Mouse (Mus musculus) right cerebral cortex, postnatal 25 days (tissue): ENCODE results near the gene Sirpb1a.
"Not testable (repeated sequence)": the region's sequence is repeated elsewhere in the genome, so short reads cannot be mapped to it uniquely, and the experiment has no call there.

Experiments
- DNase-seq: peaks from one replicate; pipeline ENCODE4 v3.0.0; 2022

The Sirpb1a gene

GRCm38 (mm10) chr3:15426447-15426846 is at the start of gene Sirpb1a:
Sirpb1a (minus strand) TSS chr3:15426520.
- DNase-seq = not testable (repeated sequence)

DNA sequence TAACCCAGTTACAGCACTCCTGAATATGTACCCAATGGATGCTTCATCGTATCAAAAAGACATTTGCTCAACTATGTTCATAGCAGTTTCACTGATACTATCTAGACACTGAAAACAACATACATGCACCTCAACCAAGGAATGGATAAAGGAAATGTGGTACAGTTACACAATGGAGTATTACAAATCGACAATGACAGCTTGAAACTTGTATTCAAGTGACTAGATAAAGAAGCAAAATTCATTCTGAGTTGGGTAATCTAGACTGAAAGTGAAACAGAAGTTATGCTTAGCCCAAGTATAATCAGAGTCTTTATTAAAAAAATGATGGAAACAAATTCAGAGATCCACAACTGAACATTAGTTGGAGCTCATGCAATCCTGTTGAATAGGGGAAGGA is 48.5 kb upstream of the Sirpb1a start:
- DNase-seq = not testable (repeated sequence)

GRCm38 (mm10) chr3:15470158-15470557 is 43.8 kb upstream of the Sirpb1a start:
- DNase-seq = not testable (repeated sequence)

DNA sequence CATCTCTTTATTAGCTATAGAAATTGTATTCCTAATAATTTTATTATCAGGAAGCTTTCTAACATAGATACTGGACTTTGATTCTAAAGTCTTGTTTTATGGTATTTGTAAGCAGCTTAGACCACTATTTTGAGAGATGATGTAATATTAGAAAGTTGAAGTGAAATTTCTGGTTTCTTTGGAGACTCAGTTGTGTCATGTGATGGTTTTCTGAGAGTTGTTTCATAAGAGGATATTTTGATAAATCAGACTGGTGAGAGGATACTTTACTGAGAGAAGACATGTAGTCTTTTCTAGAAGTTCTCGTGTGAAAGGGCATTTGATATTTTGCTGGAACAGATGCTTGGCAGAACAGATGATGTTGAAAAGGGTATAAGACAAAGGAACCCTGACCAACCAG is 17.6 kb upstream of the Sirpb1a start:
- not testable (repeated sequence) for DNase-seq

- DNase-seq = not testable (repeated sequence)
These were observed 13.5 kb upstream of the Sirpb1a start for GRCm38 (mm10) chr3:15439844-15440243.

GRCm38 (mm10) chr3:15427917-15428316 is 1.6 kb upstream of the Sirpb1a start:
- DNase-seq = no peak

- not testable (repeated sequence) for DNase-seq
These were observed 70.6 kb downstream of the Sirpb1a start for GRCm38 (mm10) chr3:15355690-15356089.

DNA sequence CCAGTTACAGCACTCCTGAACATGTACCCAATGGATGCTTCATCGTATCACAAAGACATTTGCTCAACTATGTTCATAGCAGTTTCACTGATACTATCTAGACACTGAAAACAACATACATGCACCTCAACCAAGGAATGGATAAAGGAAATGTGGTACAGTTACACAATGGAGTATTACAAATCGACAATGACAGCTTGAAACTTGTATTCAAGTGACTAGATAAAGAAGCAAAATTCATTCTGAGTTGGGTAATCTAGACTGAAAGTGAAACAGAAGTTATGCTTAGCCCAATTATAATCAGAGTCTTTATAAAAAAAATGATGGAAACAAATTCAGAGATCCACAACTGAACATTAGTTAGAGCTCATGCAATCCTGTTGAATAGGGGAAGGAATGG is 76.0 kb downstream of the Sirpb1a start:
- DNase-seq = not testable (repeated sequence)

GRCm38 (mm10) chr3:15345606-15346005 is 80.7 kb downstream of the Sirpb1a start:
- DNase-seq = not testable (repeated sequence)

DNA sequence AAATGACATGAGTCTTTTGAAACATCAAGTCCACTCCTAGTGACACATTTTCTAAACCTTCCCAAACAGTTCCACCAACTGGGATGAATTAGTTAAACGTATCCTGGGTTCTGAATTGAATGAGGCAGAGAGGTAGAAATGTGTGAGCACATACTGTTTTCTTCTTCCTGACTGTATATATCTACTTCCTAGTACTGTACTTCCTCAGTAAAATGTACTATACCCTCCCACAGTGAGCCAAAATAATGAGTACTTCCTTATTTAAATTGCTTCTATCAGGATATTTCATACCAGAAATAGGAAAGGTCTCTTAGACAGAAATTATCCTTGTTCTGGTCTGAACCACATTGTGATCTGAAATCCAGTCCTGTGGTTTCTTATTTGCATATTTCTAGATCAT is 86.0 kb downstream of the Sirpb1a start:
- no peak for DNase-seq

DNA sequence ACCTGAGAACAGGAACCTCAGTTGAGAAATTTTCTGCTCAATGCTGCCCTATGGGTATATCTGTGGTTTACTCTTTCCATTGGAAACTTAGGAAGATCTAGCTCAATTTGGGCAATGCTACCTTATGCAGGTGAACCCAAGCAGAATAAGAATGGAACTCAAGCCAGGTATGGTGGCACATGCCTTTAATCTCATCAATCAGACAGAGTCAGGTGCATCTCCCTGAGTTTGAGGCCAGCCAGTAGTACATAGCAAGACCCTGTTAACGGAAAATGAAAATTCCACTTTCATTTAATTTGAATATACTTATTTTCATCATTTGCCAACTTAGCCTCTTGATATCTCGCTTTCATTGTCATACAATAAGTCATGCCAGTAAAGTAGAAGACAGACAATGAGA is 92.1 kb downstream of the Sirpb1a start:
- DNase-seq = no peak

DNA sequence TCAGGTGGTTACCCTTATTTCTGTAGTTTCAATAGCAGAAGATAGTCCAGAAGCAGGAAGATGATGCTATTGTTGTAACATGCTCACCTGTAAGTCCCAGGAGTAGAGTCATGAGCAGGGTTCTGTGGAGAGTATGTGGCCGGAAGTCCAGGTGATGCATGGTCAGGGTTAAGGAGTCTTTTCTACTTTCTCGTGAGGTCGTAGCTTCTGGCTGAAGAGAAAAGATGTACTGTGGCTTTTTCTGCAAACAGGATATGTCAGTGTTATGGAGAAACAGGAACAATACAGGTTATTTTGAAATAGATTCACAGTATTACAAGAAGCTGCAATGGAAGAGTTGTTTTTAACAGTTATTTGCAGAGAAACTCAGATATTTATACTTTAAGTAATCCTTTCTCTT is 94.3 kb downstream of the Sirpb1a start, which contains the start of gene Gm9733:
TSS of gene Gm9733 (minus strand) at position 240 of the 400 bp plus-strand sequence.
- no peak for DNase-seq

- DNase-seq = no peak
These were observed 94.8 kb downstream of the Sirpb1a start for GRCm38 (mm10) chr3:15331545-15331944.

DNA sequence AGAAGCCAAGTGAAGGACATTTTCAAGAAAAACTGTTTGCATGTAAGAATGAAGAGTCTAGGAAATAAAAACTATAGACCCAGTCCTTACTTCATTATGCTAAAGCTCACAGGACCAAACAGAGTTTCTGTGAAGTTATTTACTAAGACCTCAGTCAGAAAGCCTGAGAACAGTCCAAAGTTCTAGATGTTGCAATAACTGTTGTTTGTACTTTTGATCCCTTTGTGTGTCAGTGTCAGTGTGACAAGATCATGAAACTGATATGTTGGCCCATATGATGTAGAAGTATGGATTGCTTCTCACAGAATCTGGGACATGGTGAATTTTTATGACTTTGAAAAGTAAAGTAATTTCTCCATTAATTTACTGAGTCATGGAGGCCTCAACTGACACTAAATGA is 96.8 kb downstream of the Sirpb1a start:
- no peak for DNase-seq
